Mouse (Mus musculus) CD4-positive helper T cell, adult 2 months (primary cell): ENCODE data around the gene Slc35b2.

Source experiments
- DNase-seq: peaks from one replicate; pipeline ENCODE4 v3.0.0-alpha.2; 2012; ENCODE audit warnings: low read depth, missing footprints, low spot score

Gene Slc35b2

DNA sequence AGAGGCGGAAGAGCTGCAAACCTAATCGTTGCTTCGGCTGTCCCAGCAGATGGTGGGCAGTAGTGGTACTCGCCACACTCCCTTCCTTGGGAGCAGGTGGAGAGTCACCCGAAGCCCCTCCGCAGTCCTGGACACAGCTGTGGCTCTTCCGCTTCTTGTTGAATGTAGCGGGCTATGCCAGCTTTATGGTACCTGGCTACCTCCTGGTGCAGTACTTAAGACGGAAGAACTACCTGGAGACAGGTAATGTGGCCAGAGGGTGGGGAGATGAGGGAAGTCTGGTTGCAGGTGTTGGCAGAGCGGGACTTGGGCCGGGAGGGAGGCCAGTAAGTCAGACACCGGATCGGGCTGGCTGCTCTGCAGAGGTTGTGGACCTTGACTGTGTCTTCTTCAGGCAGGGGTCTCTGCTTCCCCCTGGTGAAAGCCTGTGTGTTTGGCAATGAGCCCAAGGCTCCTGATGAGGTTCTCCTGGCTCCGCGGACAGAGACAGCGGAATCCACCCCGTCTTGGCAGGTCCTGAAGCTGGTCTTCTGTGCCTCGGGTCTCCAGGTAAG lies 934 bp downstream of the Slc35b2 start:
- peak; percentile 50 for DNase-seq

DNA sequence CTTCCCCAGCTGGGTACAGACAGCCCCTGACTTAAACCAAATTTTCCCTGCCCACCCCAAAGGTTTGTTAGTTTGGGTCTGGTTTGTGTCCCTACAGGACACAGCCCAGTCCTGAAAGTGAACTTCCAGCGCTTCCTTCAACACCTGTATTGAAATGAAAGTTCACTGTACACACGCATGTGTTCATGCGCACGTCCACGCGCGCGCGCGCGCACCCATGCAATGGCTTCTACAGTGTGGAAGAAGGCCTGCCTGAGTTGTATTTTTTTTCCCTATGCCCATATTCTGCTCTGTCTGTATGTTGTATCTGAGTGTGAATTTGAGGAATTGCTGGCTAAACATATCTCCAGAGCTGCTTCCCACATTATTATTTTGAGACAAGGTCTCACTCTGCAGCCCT lies 1.4 kb downstream of the Slc35b2 start:
- DNase-seq = no peak

DNA sequence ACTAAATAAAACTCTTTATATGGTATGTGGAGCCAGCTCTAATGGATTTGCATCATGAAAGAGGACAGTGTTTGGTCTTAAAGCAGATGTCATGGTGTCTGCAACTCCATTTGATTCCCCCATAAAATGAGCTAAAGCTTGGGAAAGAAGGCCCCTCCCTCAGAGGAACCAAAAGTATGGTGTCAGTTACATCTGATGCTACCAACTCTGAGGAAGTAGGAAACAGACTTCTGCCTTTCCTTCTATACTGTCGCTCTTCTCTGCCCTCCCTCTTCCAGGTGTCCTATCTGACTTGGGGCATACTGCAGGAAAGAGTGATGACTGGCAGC lies 2.3 kb downstream of the Slc35b2 start:
- no peak for DNase-seq

DNA sequence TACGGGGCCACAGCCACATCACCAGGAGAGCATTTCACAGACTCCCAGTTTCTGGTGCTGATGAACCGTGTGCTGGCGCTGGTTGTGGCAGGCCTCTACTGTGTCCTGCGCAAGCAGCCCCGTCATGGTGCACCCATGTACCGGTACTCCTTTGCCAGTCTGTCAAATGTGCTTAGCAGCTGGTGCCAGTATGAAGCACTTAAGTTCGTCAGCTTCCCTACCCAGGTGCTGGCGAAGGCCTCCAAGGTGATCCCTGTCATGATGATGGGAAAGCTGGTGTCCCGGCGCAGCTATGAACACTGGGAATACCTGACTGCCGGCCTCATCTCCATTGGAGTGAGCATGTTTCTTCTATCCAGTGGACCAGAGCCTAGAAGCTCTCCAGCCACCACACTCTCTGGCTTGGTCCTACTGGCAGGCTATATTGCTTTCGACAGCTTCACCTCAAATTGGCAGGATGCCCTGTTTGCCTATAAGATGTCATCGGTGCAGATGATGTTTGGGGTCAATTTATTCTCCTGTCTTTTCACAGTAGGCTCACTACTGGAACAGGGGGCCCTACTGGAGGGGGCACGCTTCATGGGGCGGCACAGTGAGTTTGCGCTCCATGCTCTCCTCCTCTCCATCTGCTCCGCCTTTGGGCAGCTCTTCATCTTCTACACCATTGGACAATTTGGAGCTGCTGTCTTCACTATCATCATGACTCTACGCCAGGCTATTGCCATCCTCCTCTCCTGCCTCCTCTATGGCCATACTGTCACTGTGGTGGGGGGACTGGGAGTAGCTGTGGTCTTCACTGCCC lies 2.9 kb downstream of the Slc35b2 start:
- DNase-seq = peak; percentile 51

DNA sequence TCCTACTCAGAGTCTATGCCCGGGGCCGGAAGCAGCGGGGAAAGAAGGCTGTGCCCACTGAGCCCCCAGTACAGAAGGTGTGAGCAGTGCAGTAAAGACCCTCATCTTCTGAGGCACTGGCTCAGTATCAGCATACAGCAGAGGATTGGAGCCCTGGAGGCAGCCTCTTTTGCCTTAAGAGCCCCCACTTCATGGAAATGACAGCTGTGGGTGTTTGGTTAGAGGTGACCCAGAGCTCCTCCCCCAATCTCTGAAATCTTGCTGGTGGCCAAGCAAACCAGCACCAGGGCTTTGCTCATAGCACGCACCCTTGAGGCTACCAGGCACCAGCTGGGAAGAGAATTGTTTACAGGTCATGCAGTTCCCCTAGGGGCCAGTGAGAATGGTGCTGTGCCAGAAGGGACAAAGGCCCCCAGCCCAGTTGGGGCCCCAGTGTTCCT lies 3.5 kb downstream of the Slc35b2 start:
- peak; percentile 52 for DNase-seq

DNA sequence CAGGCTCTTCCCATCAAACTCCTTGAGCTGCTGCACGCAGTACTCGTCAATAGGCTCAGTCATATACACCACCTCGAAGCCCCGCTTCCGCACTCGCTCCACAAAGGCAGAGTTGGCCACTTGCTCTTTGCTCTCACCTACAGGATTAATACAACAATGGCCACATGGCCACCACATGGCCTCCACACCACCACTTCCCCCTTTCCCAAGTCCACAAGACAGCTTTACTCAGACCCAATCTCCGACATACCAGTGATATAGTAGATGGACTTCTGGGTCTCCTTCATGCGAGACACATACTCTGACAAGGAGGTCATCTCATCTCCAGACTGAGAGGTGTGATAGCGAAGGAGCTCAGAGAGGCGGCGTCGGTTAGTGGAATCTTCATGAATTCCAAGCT lies 5.3 kb downstream of the Slc35b2 start:
- DNase-seq = peak; percentile 24

GRCm38 (mm10) chr17:45569999-45570398 lies 6.3 kb downstream of the Slc35b2 start:
- peak; percentile 55 for DNase-seq

GRCm38 (mm10) chr17:45572103-45573086 lies 8.7 kb downstream of the Slc35b2 start:
- DNase-seq = peak; percentile 91

- peak; percentile 99 for DNase-seq
These were observed 9.6 kb downstream of the Slc35b2 start, which contains the start of gene Hsp90ab1 for GRCm38 (mm10) chr17:45573087-45573779. Gene Hsp90ab1 (minus strand): TSS chr17:45573271.

GRCm38 (mm10) chr17:45573780-45574123 lies 10.1 kb downstream of the Slc35b2 start:
- DNase-seq = peak; percentile 98

DNA sequence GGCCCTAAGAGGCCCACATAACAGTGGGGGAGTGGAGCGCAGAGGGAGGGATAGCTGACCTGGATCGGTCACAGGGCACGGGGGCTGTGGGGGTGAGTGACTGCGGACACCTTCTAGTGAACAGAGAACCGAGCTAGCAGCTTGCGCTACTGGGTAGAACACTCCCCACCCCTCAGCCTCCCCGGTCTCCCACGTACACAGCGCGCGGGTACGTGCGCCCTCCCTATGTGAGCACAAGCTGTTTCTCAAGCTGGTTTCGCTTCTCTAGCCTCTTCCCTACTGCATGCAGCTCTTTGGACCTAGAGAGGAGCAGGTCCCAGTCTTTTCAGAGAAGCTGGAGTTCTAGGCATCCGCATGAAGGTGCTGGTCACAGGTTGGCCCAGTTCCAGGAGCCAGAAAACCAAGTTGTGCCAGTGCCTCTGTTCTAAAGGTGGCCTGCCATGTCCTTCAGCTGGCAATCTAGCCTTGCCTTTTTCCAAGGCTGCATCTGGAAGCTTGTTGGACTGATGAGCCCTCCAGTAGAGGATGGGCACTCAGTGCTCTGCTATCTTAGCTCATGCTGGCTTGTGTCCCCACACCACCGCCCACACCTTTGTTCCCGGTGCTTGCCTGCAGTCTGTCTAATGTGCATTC lies 10.6 kb downstream of the Slc35b2 start:
- DNase-seq = peak; percentile 88

- no peak for DNase-seq
These were observed 11.6 kb downstream of the Slc35b2 start for GRCm38 (mm10) chr17:45575123-45575897.

DNA sequence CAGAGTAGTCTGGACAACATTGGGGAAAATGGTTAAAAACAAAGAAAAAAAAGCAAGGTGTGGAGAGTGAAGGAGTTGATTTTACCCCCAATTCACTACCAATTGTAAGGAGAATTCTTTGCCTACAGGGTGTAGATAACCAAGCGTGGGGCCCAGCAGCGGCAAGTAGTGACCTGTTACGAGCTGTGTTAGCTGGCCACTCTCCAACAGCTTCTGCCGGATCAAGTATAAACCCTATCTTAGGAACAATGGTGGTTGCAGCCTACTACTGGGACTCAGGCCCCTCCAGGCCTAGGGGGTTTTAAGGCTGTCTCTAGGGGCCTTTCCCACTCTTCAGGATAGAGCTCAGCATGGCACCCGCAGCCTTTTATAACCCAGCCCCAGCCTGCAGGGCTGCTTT lies 14.6 kb downstream of the Slc35b2 start:
- no peak for DNase-seq

GRCm38 (mm10) chr17:45578843-45579242 lies 15.2 kb downstream of the Slc35b2 start:
- peak; percentile 49 for DNase-seq

GRCm38 (mm10) chr17:45579554-45579953 lies 15.9 kb downstream of the Slc35b2 start:
- no peak for DNase-seq

DNA sequence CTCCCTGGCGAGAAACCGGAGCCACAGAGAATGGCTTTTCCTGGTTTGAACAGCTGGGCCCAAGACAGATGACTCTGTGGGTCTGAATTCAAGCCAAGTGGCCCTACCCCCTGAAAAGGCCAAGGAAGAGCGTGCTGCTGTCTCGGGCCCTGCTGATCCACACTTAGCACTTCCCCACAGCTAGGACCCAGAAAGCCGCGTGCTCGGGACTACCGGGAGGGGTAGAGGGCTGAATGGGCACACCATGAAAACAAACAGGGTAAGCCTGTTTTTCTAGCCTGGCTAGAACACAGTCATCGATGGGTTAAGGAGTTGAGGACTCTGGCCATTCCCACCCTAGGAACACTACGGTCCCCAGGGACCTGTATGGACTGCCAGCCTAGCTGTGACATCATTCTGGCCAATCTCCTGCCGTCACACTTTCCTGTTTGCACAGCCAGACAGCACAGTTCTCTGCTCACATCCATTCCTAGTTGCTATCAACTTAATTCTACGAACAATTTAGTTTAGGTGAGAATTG lies 17.3 kb downstream of the Slc35b2 start:
- DNase-seq = no peak

GRCm38 (mm10) chr17:45581567-45581983 lies 17.9 kb downstream of the Slc35b2 start:
- peak; percentile 86 for DNase-seq

DNA sequence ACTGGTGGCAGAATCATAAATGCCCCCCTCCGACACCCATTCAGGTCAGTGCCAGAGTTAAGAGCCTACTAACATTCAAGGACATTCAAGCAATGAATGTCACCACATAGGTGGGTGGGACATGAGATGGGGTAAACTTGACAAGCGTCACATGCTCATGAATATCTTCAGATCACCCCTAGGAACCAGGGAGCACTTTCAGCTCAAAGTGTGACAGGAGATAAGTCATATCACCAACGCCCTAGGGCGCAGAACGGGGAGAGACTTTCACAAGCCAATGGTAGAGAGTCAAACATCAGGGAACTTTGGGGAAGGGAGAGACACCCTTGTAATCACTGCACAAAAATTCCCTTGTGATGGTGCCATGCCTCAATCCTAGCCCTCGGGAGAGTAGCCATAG lies 18.5 kb downstream of the Slc35b2 start:
- DNase-seq = no peak

GRCm38 (mm10) chr17:45582715-45583355 lies 19.2 kb downstream of the Slc35b2 start:
- peak; percentile 71 for DNase-seq
